ENCODE assay signal across 9 mouse cellular contexts in the genomic region with DNA sequence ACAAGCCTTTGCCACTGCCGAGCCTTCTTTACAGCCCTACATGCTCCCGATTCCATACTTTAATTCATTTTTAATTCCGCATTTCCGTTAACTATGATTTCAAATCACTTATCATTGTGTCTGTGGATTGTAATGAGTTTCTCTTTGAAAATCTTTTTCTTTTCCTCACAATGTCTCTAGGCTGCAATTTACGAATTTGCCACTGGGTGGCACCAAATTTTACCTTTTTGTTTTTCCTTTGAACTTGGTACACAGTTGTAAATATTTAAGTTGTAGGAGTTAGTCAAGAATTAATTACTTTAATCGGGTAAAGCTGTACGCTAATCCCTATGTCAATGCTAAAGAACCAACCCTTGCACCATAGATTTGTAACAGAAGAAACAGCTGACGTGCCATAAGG. TPM values are rescaled to one million over a fixed set of nuclear protein-coding genes. Genes with fewer than 3 reads are reported as not detected.
DNase-seq lines count a peak whose midpoint lies in the region; ATAC-seq and TF ChIP-seq lines count a peak whose summit lies in the region.
"Had no signal": no experiment of that assay in that cellular context is flagged by ENCODE, and none has a peak within 500 bp of the region (broad histone marks: within the 10 kb centered on the region; RNA-seq: fewer than 3 reads in every experiment).

No protein-coding gene starts in this region.

- intact Hi-C loops in left cerebral cortex, postnatal 25 days (cut with DNase I) = loop anchor here (2.0 kb wide), 1 partner anchor 283 kb away; no protein-coding TSS in a partner anchor

- H3K27me3 ChIP-seq in forebrain, embryonic 13.5 days = peaks cover 4% of the 10 kb centered on the region; the same call in 1 of the 2 replicates
- H3K27me3 ChIP-seq in forebrain, embryonic 12.5 days = 0 out of 2 replicates have a peak, but pooled peaks cover 3% of the 10 kb centered on the region
- no peaks in the 10 kb centered on the region for H3K27me3 ChIP-seq in hindbrain, embryonic 15.5 days
- H3K27me3 ChIP-seq in myocyte (ENCODE audit: control insufficient read depth, insufficient read depth, insufficient read length) = no peaks in the 10 kb centered on the region
- H3K27me3 ChIP-seq: stomach, embryonic 15.5 days had no signal

- H3K4me1 ChIP-seq in forebrain, embryonic 13.5 days = no peaks in the 10 kb centered on the region
- H3K4me1 ChIP-seq in forebrain, embryonic 12.5 days = no peaks in the 10 kb centered on the region
- H3K4me1 ChIP-seq in ES-E14 (ENCODE audit: control insufficient read depth in 2 of 2, insufficient read depth in 2 of 2, low read length in 2 of 2, poor library complexity in 1 of 2) = no peaks in the 10 kb centered on the region
- no peaks in the 10 kb centered on the region for H3K4me1 ChIP-seq in cortical plate, adult 2 months (ENCODE audit: control insufficient read depth, insufficient read depth, low read length)
- H3K4me1 ChIP-seq in hindbrain, embryonic 15.5 days (replicated peaks) = no peaks in the 10 kb centered on the region
- H3K4me1 ChIP-seq: stomach, embryonic 15.5 days had no signal

- in situ Hi-C loops in ES-E14 (cut with MboI; ENCODE audit: low sequenced_read_pairs in 2 of 2, unreplicated experiment in 2 of 2) = loop anchor here (10.0 kb wide), 2 partner anchors 275 to 285 kb away; no protein-coding TSS in a partner anchor

- H3K27ac ChIP-seq in forebrain, embryonic 13.5 days = no peak overlapping the region
- no peak overlapping the region for H3K27ac ChIP-seq in forebrain, embryonic 12.5 days
- H3K27ac ChIP-seq in ES-E14 (ENCODE audit: insufficient read depth, low read depth, low read length, poor library complexity, severe bottlenecking) = no peak overlapping the region
- H3K27ac ChIP-seq in cortical plate, adult 2 months (ENCODE audit: insufficient read depth, low read length) = no peak overlapping the region
- no peak overlapping the region for H3K27ac ChIP-seq in hindbrain, embryonic 15.5 days (replicated peaks)
- H3K27ac ChIP-seq: stomach, embryonic 15.5 days had no signal

- H3K9me3 ChIP-seq in forebrain, embryonic 13.5 days (replicated peaks) = no peaks in the 10 kb centered on the region
- no peaks in the 10 kb centered on the region for H3K9me3 ChIP-seq in forebrain, embryonic 12.5 days
- H3K9me3 ChIP-seq in ES-E14 (ENCODE audit: control insufficient read depth, insufficient read depth, low read depth, low read length) = no peaks in the 10 kb centered on the region
- no peaks in the 10 kb centered on the region for H3K9me3 ChIP-seq in hindbrain, embryonic 15.5 days
- H3K9me3 ChIP-seq: stomach, embryonic 15.5 days had no signal

- no peak overlapping the region for H3ac ChIP-seq in myocyte (ENCODE audit: control insufficient read depth, insufficient read length)

- H3K79me2 ChIP-seq in myocyte (ENCODE audit: control insufficient read depth, insufficient read depth) = no peaks in the 10 kb centered on the region

- no peak overlapping the region for H3K9ac ChIP-seq in forebrain, embryonic 13.5 days
- H3K9ac ChIP-seq in forebrain, embryonic 12.5 days = no peak overlapping the region
- no peak overlapping the region for H3K9ac ChIP-seq in ES-E14 (ENCODE audit: insufficient read depth, low read depth, low read length, poor library complexity, severe bottlenecking)
- no peak overlapping the region for H3K9ac ChIP-seq in hindbrain, embryonic 15.5 days
- H3K9ac ChIP-seq: stomach, embryonic 15.5 days had no signal

- H3K4me2 ChIP-seq in forebrain, embryonic 13.5 days = no peak overlapping the region
- H3K4me2 ChIP-seq in forebrain, embryonic 12.5 days = no peak overlapping the region
- H3K4me2 ChIP-seq in hindbrain, embryonic 15.5 days = peak overlapping the region; percentile 39
- H3K4me2 ChIP-seq in myocyte (ENCODE audit: low read depth) = peak overlapping the region; percentile 82
- H3K4me2 ChIP-seq: stomach, embryonic 15.5 days had no signal

- H3K36me3 ChIP-seq in forebrain, embryonic 13.5 days (ENCODE audit: poor library complexity, severe bottlenecking) = no peaks in the 10 kb centered on the region
- no peaks in the 10 kb centered on the region for H3K36me3 ChIP-seq in forebrain, embryonic 12.5 days (replicated peaks)
- H3K36me3 ChIP-seq in ES-E14 (ENCODE audit: control insufficient read depth, insufficient read depth, low read length, poor library complexity, severe bottlenecking) (no peaks in the 10 kb centered on the region), myocyte (ENCODE audit: control insufficient read depth, insufficient read depth) (no peaks in the 10 kb centered on the region)
- no peaks in the 10 kb centered on the region for H3K36me3 ChIP-seq in hindbrain, embryonic 15.5 days
- H3K36me3 ChIP-seq: stomach, embryonic 15.5 days had no signal

- 0 out of 2 replicates have a peak, but pooled peaks have one; percentile 41 for ATAC-seq in forebrain, embryonic 13.5 days
- ATAC-seq in forebrain, embryonic 12.5 days (ENCODE audit: low FRiP score) = no peak
- no peak for ATAC-seq in hindbrain, embryonic 15.5 days (ENCODE audit: low FRiP score, low read depth)

- peak; percentile 47 for DNase-seq in ES-E14 (ENCODE audit: low read depth, low spot score)
- DNase-seq in left cerebral cortex, postnatal 25 days (ENCODE audit: low spot score in 2 of 2) = peak; percentile 55 to 63
- no peak for DNase-seq in spleen, postnatal 36 days (ENCODE audit: low spot score in 2 of 2)

- TF ChIP-seq CTCF in cortical plate, adult 2 months (IDR thresholded peaks at IDR 0.05; ENCODE audit: extremely low read depth, insufficient read depth, low read length) = no peak

- no peak for TF ChIP-seq POLR2A in cortical plate, adult 2 months (IDR thresholded peaks at IDR 0.05; ENCODE audit: extremely low read depth, insufficient read depth, low read length)
- TF ChIP-seq POLR2A in myocyte (IDR thresholded peaks at IDR 0.05; ENCODE audit: insufficient read length, low read depth) = no peak

- H3K4me3 ChIP-seq in forebrain, embryonic 13.5 days = no peak overlapping the region
- no peak overlapping the region for H3K4me3 ChIP-seq in forebrain, embryonic 12.5 days (replicated peaks)
- H3K4me3 ChIP-seq in ES-E14 (ENCODE audit: insufficient read depth in 1 of 2, low read depth in 1 of 2, low read length in 2 of 2, poor library complexity in 1 of 2, severe bottlenecking in 1 of 2) = no peak overlapping the region
- H3K4me3 ChIP-seq in cortical plate, adult 2 months (ENCODE audit: insufficient read depth, low read length) = peak overlapping the region; percentile 17; the same call in 1 of the 2 replicates
- 0 out of 2 replicates have a peak overlapping the region, but pooled peaks have one; percentile 11 for H3K4me3 ChIP-seq in hindbrain, embryonic 15.5 days
- H3K4me3 ChIP-seq in myocyte = no peak overlapping the region
- H3K4me3 ChIP-seq: stomach, embryonic 15.5 days had no signal

- 12% methylated on average over 8 of the region's 8 CpGs for WGBS in forebrain, embryonic 13.5 days
- WGBS in forebrain, embryonic 12.5 days = 21% methylated on average over 8 of the region's 8 CpGs
- WGBS in hindbrain, embryonic 15.5 days = 22% methylated on average over 8 of the region's 8 CpGs

TF ChIP-seq in ES-E14, 5 proteins besides CTCF, POLR2A, EP300 and RAD21:
- TF ChIP-seq ZC3H11A (IDR thresholded peaks at IDR 0.05; ENCODE audit: borderline replicate concordance, low read depth, low read length) = peak; percentile 56; the same call in 1 of the 2 replicates
- no peak for TF ChIP-seq CHD2 (IDR thresholded peaks at IDR 0.05; ENCODE audit: low read depth, low read length)
- no peak for TF ChIP-seq MAFK (IDR thresholded peaks at IDR 0.05; ENCODE audit: insufficient read depth, low read depth, low read length)
- no peak for TF ChIP-seq HCFC1 (IDR thresholded peaks at IDR 0.05; ENCODE audit: borderline replicate concordance, insufficient read depth, low read length)
- no peak for TF ChIP-seq ZNF384 (IDR thresholded peaks at IDR 0.05; ENCODE audit: low read depth, low read length)

TF ChIP-seq in myocyte, 11 proteins besides CTCF, POLR2A, EP300 and RAD21:
- TF ChIP-seq CEBPB (IDR thresholded peaks at IDR 0.05; ENCODE audit: insufficient read depth, poor library complexity, severe bottlenecking) (no peak), SRF (IDR thresholded peaks at IDR 0.05; ENCODE audit: control insufficient read depth, insufficient read length, low read depth) (no peak), USF1 (IDR thresholded peaks at IDR 0.05; ENCODE audit: low read depth) (no peak), REST (IDR thresholded peaks at IDR 0.05; ENCODE audit: insufficient read depth, insufficient read length) (no peak), MYOD1 (IDR thresholded peaks at IDR 0.05; ENCODE audit: control insufficient read depth in 1 of 3, insufficient read length in 2 of 3, low read depth in 2 of 3) (no peak), TCF12 (IDR thresholded peaks at IDR 0.05; ENCODE audit: insufficient read depth, poor library complexity, severe bottlenecking) (no peak), MYOG (IDR thresholded peaks at IDR 0.05; ENCODE audit: control insufficient read depth in 1 of 3, insufficient read depth in 1 of 3, insufficient read length in 2 of 3, low read depth in 2 of 3) (no peak), MAX (IDR thresholded peaks at IDR 0.05; ENCODE audit: low read depth) (no peak), TCF3 (IDR thresholded peaks at IDR 0.05; ENCODE audit: insufficient read length, low read depth) (no peak), E2F4 (IDR thresholded peaks at IDR 0.05; ENCODE audit: insufficient read depth) (no peak), POLR2AphosphoS2 (IDR thresholded peaks at IDR 0.05; ENCODE audit: insufficient read length, low read depth) (no peak)
TF ChIP-seq in myocyte: peak in this region for 0.

RNA-seq across cellular contexts. Expression of gene Aass, which starts 47.3 kb away (rescaled TPM):
- polyA plus RNA-seq in forebrain, embryonic 13.5 days (2015; fragmentation: Nextera tagmentation; extraction: Ambion mirVana) = 0.90 and 1.1 TPM in 2 replicates
- polyA plus RNA-seq in forebrain, embryonic 12.5 days (2016; fragmentation: Nextera tagmentation; extraction: Ambion mirVana) = 1.5 and 1.6 TPM in 2 replicates
- total RNA-seq in ES-E14 (2012; rRNA removed) = 4.4 and 9.5 TPM in 2 replicates
- 3.7 and 3.8 TPM in 2 replicates for polyA plus RNA-seq in cortical plate, adult 2 months (2012; rRNA removed)
- polyA plus RNA-seq in hindbrain, embryonic 15.5 days (2015; fragmentation: Nextera tagmentation; extraction: Ambion mirVana) = 0.55 and 0.62 TPM in 2 replicates
- total RNA-seq in left cerebral cortex, postnatal 25 days (2021) = 1 to 10 TPM; 4.1 to 5.4 TPM
- not detected for polyA plus RNA-seq in myocyte (2012; fragmentation: generic; extraction: Trizol)

Comparison
In these comparisons a context has a peak if more than half of its experiments do, and no peak if none do; other contexts are left out.
1. H3K4me2 ChIP-seq: peak in hindbrain, embryonic 15.5 days (single experiment) and myocyte (single experiment); none in forebrain, embryonic 13.5 days (single experiment) and forebrain, embryonic 12.5 days (single experiment).
2. H3K4me3 ChIP-seq: peak in cortical plate, adult 2 months (single experiment) and hindbrain, embryonic 15.5 days (single experiment); none in forebrain, embryonic 13.5 days (single experiment), forebrain, embryonic 12.5 days (single experiment), ES-E14 (0 of 2) and myocyte (single experiment).
3. DNase-seq: peak in ES-E14 (single experiment) and left cerebral cortex, postnatal 25 days (2 of 2); none in spleen, postnatal 36 days (0 of 2).